Comparison of ENCODE assay signal across 8 mouse cellular contexts in genomic region chr10:84516414-84516927, GRCm38 (mm10). TPM values are rescaled to one million over a fixed set of nuclear protein-coding genes. Genes with fewer than 3 reads are reported as not detected.
DNase-seq lines count a peak whose midpoint lies in the region; ATAC-seq lines count a peak whose summit lies in the region.

No protein-coding gene starts in this region.

- DNase-seq in heart, adult 11 months, result peak; percentile 94
- no peak for DNase-seq in heart, embryonic 10.5 days (ENCODE audit: low spot score)
- peak; percentile 61 to 62 for DNase-seq in B cell, adult 2 months
- DNase-seq in kidney, postnatal 36 days, result peak; percentile 30 to 54
- DNase-seq in urinary bladder, postnatal 25 days (ENCODE audit: low spot score), result peak; percentile 50
- DNase-seq in c-Kit-positive CD71-positive TER-119-positive erythroid progenitor cells, embryonic 14.5 days (ENCODE audit: low spot score), result no peak

- peaks cover 8% of the 10 kb centered on the region for H3K4me1 ChIP-seq in heart, embryonic 10.5 days
- no peaks in the 10 kb centered on the region for H3K4me1 ChIP-seq in midbrain, embryonic 16.5 days (ENCODE audit: control insufficient read depth, insufficient read depth, low read length)

- no peak overlapping the region for H3K9ac ChIP-seq in midbrain, embryonic 16.5 days (ENCODE audit: low read depth, low read length)

- no peaks in the 10 kb centered on the region for H3K9me3 ChIP-seq in heart, embryonic 10.5 days
- H3K9me3 ChIP-seq in midbrain, embryonic 16.5 days (replicated peaks; ENCODE audit: control insufficient read depth, low read length, poor library complexity, severe bottlenecking), result no peaks in the 10 kb centered on the region

- peak; percentile 32 for ATAC-seq in erythroblast, adult 5-6 weeks (replicated peaks; ENCODE audit: low FRiP score, poor library complexity, severe bottlenecking)
- peak; percentile 36; the same call in 1 of the 2 replicates for ATAC-seq in midbrain, embryonic 16.5 days

- H3K27me3 ChIP-seq in heart, embryonic 10.5 days (ENCODE audit: insufficient read depth, poor library complexity, severe bottlenecking), result no peaks in the 10 kb centered on the region
- no peaks in the 10 kb centered on the region for H3K27me3 ChIP-seq in midbrain, embryonic 16.5 days (ENCODE audit: control insufficient read depth, insufficient read depth, low read depth, low read length)

- H3K36me3 ChIP-seq in heart, embryonic 10.5 days, result no peaks in the 10 kb centered on the region
- H3K36me3 ChIP-seq in midbrain, embryonic 16.5 days (ENCODE audit: control insufficient read depth, insufficient read depth, low read length), result no peaks in the 10 kb centered on the region

- no peak overlapping the region for H3K27ac ChIP-seq in heart, embryonic 10.5 days
- no peak overlapping the region for H3K27ac ChIP-seq in midbrain, embryonic 16.5 days (ENCODE audit: low read length)

- 56% methylated on average over 11 of the region's 11 CpGs for WGBS in heart, embryonic 10.5 days
- WGBS in midbrain, embryonic 16.5 days, result 65% methylated on average over 11 of the region's 11 CpGs

- H3K4me2 ChIP-seq in midbrain, embryonic 16.5 days (ENCODE audit: low read length), result no peak overlapping the region

- no peak overlapping the region for H3K4me3 ChIP-seq in heart, embryonic 10.5 days
- H3K4me3 ChIP-seq in midbrain, embryonic 16.5 days (ENCODE audit: low read depth, low read length), result no peak overlapping the region

RNA-seq across cellular contexts. Expression of gene Ckap4, which starts 17.4 kb away (rescaled TPM):
- 83.9 and 87.7 TPM in 2 replicates for polyA plus RNA-seq in heart, embryonic 10.5 days (2016; fragmentation: Nextera tagmentation; extraction: Ambion mirVana)
- 43.8 and 45.6 TPM in 2 replicates for total RNA-seq in erythroblast, adult 5-6 weeks (2015; ENCODE audit: low replicate concordance)
- total RNA-seq in erythroblast, adult 5-6 weeks (2017; ENCODE audit: low replicate concordance), result 29.6 and 38.4 TPM in 2 replicates
- polyA plus RNA-seq in midbrain, embryonic 16.5 days (2015; fragmentation: Nextera tagmentation; extraction: Ambion mirVana), result 45.9 and 52.3 TPM in 2 replicates

RNA-seq across cellular contexts. Expression of gene Tcp11l2, which starts 60.0 kb away (rescaled TPM):
- 6.4 and 10.5 TPM in 2 replicates for polyA plus RNA-seq in heart, embryonic 10.5 days (2016; fragmentation: Nextera tagmentation; extraction: Ambion mirVana)
- 604 and 645 TPM in 2 replicates for total RNA-seq in erythroblast, adult 5-6 weeks (2015; ENCODE audit: low replicate concordance)
- total RNA-seq in erythroblast, adult 5-6 weeks (2017; ENCODE audit: low replicate concordance), result 495 and 623 TPM in 2 replicates
- polyA plus RNA-seq in midbrain, embryonic 16.5 days (2015; fragmentation: Nextera tagmentation; extraction: Ambion mirVana), result 20.4 and 22.7 TPM in 2 replicates

Comparison
In these comparisons a context has a peak if more than half of its experiments do, and no peak if none do; other contexts are left out.
1. DNase-seq: peak in heart, adult 11 months (single experiment), B cell, adult 2 months (2 of 2), kidney, postnatal 36 days (2 of 2) and urinary bladder, postnatal 25 days (single experiment); none in heart, embryonic 10.5 days (single experiment) and c-Kit-positive CD71-positive TER-119-positive erythroid progenitor cells, embryonic 14.5 days (single experiment).